ENCODE assay signal across 1 mouse cellular context in genomic region chr10:59907695-59908299, GRCm38 (mm10).
TF ChIP-seq lines count a peak whose summit lies in the region.

No protein-coding gene starts in this region.

TF ChIP-seq in MEL, 35 proteins besides CTCF, POLR2A, EP300 and RAD21 (continued from another document):
- TF ChIP-seq SIN3A (IDR thresholded peaks at IDR 0.05; ENCODE audit: low read length) (no peak; the same call in 1 of the 2 replicates), ZKSCAN1 (IDR thresholded peaks at IDR 0.05; ENCODE audit: low read depth, low read length) (no peak), BHLHE40 (IDR thresholded peaks at IDR 0.05; ENCODE audit: borderline replicate concordance, low read depth, low read length) (no peak), TAL1 (IDR thresholded peaks at IDR 0.05; ENCODE audit: low read length) (no peak), ZNF384 (IDR thresholded peaks at IDR 0.05; ENCODE audit: low read depth, low read length) (no peak), HCFC1 (IDR thresholded peaks at IDR 0.05; ENCODE audit: low read depth, low read length) (peak; percentile 17; the same call in 1 of the 2 replicates), UBTF (IDR thresholded peaks at IDR 0.05; ENCODE audit: borderline replicate concordance, insufficient read depth, low read depth, low read length) (no peak), MAFK (IDR thresholded peaks at IDR 0.05; ENCODE audit: borderline replicate concordance, low read depth, low read length) (no peak), NELFE (IDR thresholded peaks at IDR 0.05; ENCODE audit: low read depth, low read length) (no peak)
TF ChIP-seq in MEL: peak in this region for 7.
